Mouse (Mus musculus): ENCODE results near the gene Mt2. TPM values are rescaled to one million over a fixed set of nuclear protein-coding genes. Genes with fewer than 3 reads are reported as not detected.
A peak's percentile ranks its signal among the peaks of the same experiment; 100 is the strongest.

The Mt2 gene
- total and polyA plus RNA-seq, 3 experiments, result 4.3 to 212 (median 54.4) TPM

- peak overlapping the region; percentile 81; the same call in 1 of the 2 replicates for H3K9ac ChIP-seq (ENCODE audit: insufficient read depth, low read depth)
- peak overlapping the region; percentile 56 for H3K4me2 ChIP-seq (ENCODE audit: insufficient read depth, low read depth, poor library complexity, severe bottlenecking)
- no peak overlapping the region for H3K27ac ChIP-seq (ENCODE audit: insufficient read depth, low read depth)
- TF ChIP-seq JUN (IDR thresholded peaks at IDR 0.05; ENCODE audit: insufficient read depth, low read depth, low read length) (no peak), ETS1 (conservative IDR thresholded peaks at IDR 0.05; ENCODE audit: low read depth, low read length) (no peak), HCFC1 (IDR thresholded peaks at IDR 0.05; ENCODE audit: low read depth, low read length) (no peak), ZMIZ1 (IDR thresholded peaks at IDR 0.05; ENCODE audit: low read depth, low read length) (no peak), ZC3H11A (IDR thresholded peaks at IDR 0.05; ENCODE audit: low read depth, low read length) (no peak), POLR2AphosphoS2 (IDR thresholded peaks at IDR 0.05; ENCODE audit: low read depth, low read length) (no peak), GABPA (IDR thresholded peaks at IDR 0.05; ENCODE audit: insufficient replicate concordance, low read depth, low read length) (no peak), CTCF (conservative IDR thresholded peaks at IDR 0.05 in 1 of 2, IDR thresholded peaks at IDR 0.05 in 1 of 2; ENCODE audit: low read depth in 2 of 2, low read length in 2 of 2) (peak in 1 of 2 experiments; percentile 47; a peak in 2 of 4 replicates), MXI1 (IDR thresholded peaks at IDR 0.05; ENCODE audit: low read depth, low read length) (no peak)
- peaks cover 2% of the 10 kb centered on the region for H3K9me3 ChIP-seq (replicated peaks; ENCODE audit: low read length)
- peaks cover 9 to 21% of the 10 kb centered on the region in 2 experiments for H3K4me1 ChIP-seq (ENCODE audit: control insufficient read depth in 1 of 2, insufficient read depth in 2 of 2)
- no peak for DNase-seq (ENCODE audit: extremely low read depth)
- peaks cover 81% of the 10 kb centered on the region for H3K27me3 ChIP-seq (replicated peaks)
- H3K4me3 ChIP-seq (replicated peaks in 1 of 3; ENCODE audit: low read depth in 2 of 3, low read length in 2 of 3, poor library complexity in 1 of 3), result peak overlapping the region in 2 of 3 experiments; percentile 58 to 83
- H3K79me2 ChIP-seq (replicated peaks; ENCODE audit: control insufficient read depth, extremely low read depth, insufficient read depth, poor library complexity, severe bottlenecking), result no peaks in the 10 kb centered on the region; the same call in 1 of the 2 replicates
- dilution Hi-C loops (cut with MboI; ENCODE audit: extremely low pct_ligation_motif_present, extremely low pct_unique_long_range_greater_than_20kb, low sequenced_read_pairs) (no loop called here), in situ Hi-C loops (cut with MboI; ENCODE audit: low pct_ligation_motif_present, low pct_unique_long_range_greater_than_20kb, low sequenced_read_pairs) (no loop called here)
- H3K36me3 ChIP-seq (replicated peaks in 1 of 2; ENCODE audit: control insufficient read depth in 1 of 2, insufficient read depth in 1 of 2, low read length in 1 of 2), result no peaks in the 10 kb centered on the region
These were observed 1.5 kb downstream of the Mt2 start for GRCm38 (mm10) chr8:94173848-94174403.

GRCm38 (mm10) chr8:94174619-94175213 lies 2.3 kb downstream of the Mt2 start:
- dilution Hi-C loops (cut with MboI; ENCODE audit: extremely low pct_ligation_motif_present, extremely low pct_unique_long_range_greater_than_20kb, low sequenced_read_pairs), result no loop called here
- H3K9ac ChIP-seq (ENCODE audit: insufficient read depth, low read depth), result no peak overlapping the region
- peak; percentile 4 to 50; a peak in 2 of 4 replicates for TF ChIP-seq CTCF (conservative IDR thresholded peaks at IDR 0.05 in 1 of 2, IDR thresholded peaks at IDR 0.05 in 1 of 2; ENCODE audit: low read depth in 2 of 2, low read length in 2 of 2)
- no peak for TF ChIP-seq SIN3A (IDR thresholded peaks at IDR 0.05; ENCODE audit: low read length)
- TF ChIP-seq SMC3 (IDR thresholded peaks at IDR 0.05; ENCODE audit: low read depth, low read length), result 0 out of 2 replicates have a peak, but pooled peaks have one; percentile 9
- no peak for DNase-seq (ENCODE audit: extremely low read depth)
- no peak overlapping the region for H3K4me3 ChIP-seq (replicated peaks in 1 of 3; ENCODE audit: low read depth in 2 of 3, low read length in 2 of 3, poor library complexity in 1 of 3)
- H3K36me3 ChIP-seq (replicated peaks in 1 of 2; ENCODE audit: control insufficient read depth in 1 of 2, insufficient read depth in 1 of 2, low read length in 1 of 2), result no peaks in the 10 kb centered on the region
- peaks cover 2% of the 10 kb centered on the region for H3K9me3 ChIP-seq (replicated peaks; ENCODE audit: low read length)
- no peak overlapping the region for H3K27ac ChIP-seq (ENCODE audit: insufficient read depth, low read depth)
- 0 out of 2 replicates have a peak overlapping the region, but pooled peaks have one; percentile 56 for H3K4me2 ChIP-seq (ENCODE audit: insufficient read depth, low read depth, poor library complexity, severe bottlenecking)
- peaks cover 85% of the 10 kb centered on the region for H3K27me3 ChIP-seq (replicated peaks)
- H3K4me1 ChIP-seq (ENCODE audit: control insufficient read depth in 1 of 2, insufficient read depth in 2 of 2), result peaks cover 9 to 22% of the 10 kb centered on the region in 2 experiments
- H3K79me2 ChIP-seq (replicated peaks; ENCODE audit: control insufficient read depth, extremely low read depth, insufficient read depth, poor library complexity, severe bottlenecking), result peaks cover 2% of the 10 kb centered on the region; the same call in 1 of the 2 replicates
- in situ Hi-C loops (cut with MboI; ENCODE audit: low pct_ligation_motif_present, low pct_unique_long_range_greater_than_20kb, low sequenced_read_pairs), result loop anchor here (25.0 kb wide), 1 partner anchor 487 kb away; no protein-coding TSS in a partner anchor
